Mouse (Mus musculus) stomach, embryonic 16.5 days (tissue): ENCODE data around the gene Dnajc5. TPM values are rescaled to one million over a fixed set of nuclear protein-coding genes. Genes with fewer than 3 reads are reported as not detected.

Source experiments
- ATAC-seq: fragments of 200-750 bp; cut with Nextera tagmentation; 2 replicates; pipeline ENCODE4 v1.8.0; 2017; ENCODE audit warnings: moderate number of reproducible peaks, moderate TSS enrichment; ENCODE audit not compliant: insufficient read depth, low FRiP score
- H3K27ac ChIP-seq: fragments of 300-500 bp; sonication (generic); 2 replicates; pipeline ENCODE4 v1.5.1; 2014; ENCODE audit warnings: low read length
- H3K27me3 ChIP-seq: fragments of 300-500 bp; sonication (generic); 2 replicates; pipeline ENCODE4 v1.6.1; 2014; ENCODE audit warnings: low read length, control low read depth, mixed read lengths; ENCODE audit not compliant: control insufficient read depth, insufficient read depth
- H3K36me3 ChIP-seq: fragments of 300-500 bp; sonication (generic); 2 replicates; pipeline ENCODE4 v1.6.1; 2014; ENCODE audit warnings: low read length; ENCODE audit not compliant: control insufficient read depth, insufficient read depth
- H3K4me1 ChIP-seq: fragments of 300-500 bp; sonication (generic); 2 replicates; pipeline ENCODE4 v1.6.1; 2014; ENCODE audit warnings: low read length, control low read depth, mixed read lengths; ENCODE audit not compliant: control insufficient read depth, insufficient read depth
- H3K4me2 ChIP-seq: fragments of 300-500 bp; sonication (generic); 2 replicates; pipeline ENCODE4 v1.6.1; 2014; ENCODE audit warnings: low read depth, low read length, mixed read lengths
- H3K4me3 ChIP-seq: fragments of 300-500 bp; sonication (generic); replicated peaks from 2 replicates; pipeline ENCODE4 v1.5.1; 2014; ENCODE audit warnings: mild to moderate bottlenecking, low read length
- H3K9ac ChIP-seq: fragments of 300-500 bp; sonication (generic); 2 replicates; pipeline ENCODE4 v1.6.1; 2014; ENCODE audit warnings: low read length
- H3K9me3 ChIP-seq: fragments of 300-500 bp; sonication (generic); replicated peaks from 2 replicates; pipeline ENCODE4 v1.6.1; 2016; ENCODE audit warnings: low read length, control low read depth; ENCODE audit not compliant: control insufficient read depth
- WGBS: fragments of 180-500 bp; shearing (Covaris S2); extraction: QIAGEN DNeasy Blood & Tissue Kit; methylation state at CpG from one replicate; pipeline ENCODE4 v1.1.7; 2014; 5-methylcytosine and 5-hydroxymethylcytosine counted together
- polyA plus RNA-seq: library from polyadenylated mRNA; unstranded; fragments of >200 nt; fragmentation: Nextera tagmentation; extraction: Ambion mirVana; gene quantifications from 2 replicates; pipeline ENCODE4 v1.2.1, GENCODE M21; 2015

Gene Dnajc5
- polyA plus RNA-seq, 1 experiment from 2014 or later: 77.5 TPM

GRCm38 (mm10) chr2:181553772-181554171 lies 33.5 kb downstream of the Dnajc5 start:
- Histone ChIP-seq H3K9me3 (no peaks in the 10 kb centered on the region), H3K4me1 (no peaks in the 10 kb centered on the region), H3K9ac (no peak overlapping the region), H3K4me3 (no peak overlapping the region), H3K36me3 (peaks cover 20% of the 10 kb centered on the region), H3K4me2 (no peak overlapping the region), H3K27me3 (no peaks in the 10 kb centered on the region), H3K27ac (no peak overlapping the region)
- ATAC-seq: no peak

- WGBS: 84% methylated on average over 3 of the region's 3 CpGs
- H3K4me3 ChIP-seq: no peak overlapping the region
Observed at GRCm38 (mm10) chr2:181567338-181567737, 47.1 kb downstream of the Dnajc5 start.

GRCm38 (mm10) chr2:181568272-181569008 lies 48.2 kb downstream of the Dnajc5 start:
- WGBS: 71% methylated on average over 7 of the region's 7 CpGs

More at GRCm38 (mm10) chr2:181567338-181567737, 47.1 kb downstream of the Dnajc5 start:
- Histone ChIP-seq H3K27ac (no peak overlapping the region), H3K4me2 (no peak overlapping the region), H3K36me3 (no peaks in the 10 kb centered on the region), H3K9ac (no peak overlapping the region), H3K4me1 (no peaks in the 10 kb centered on the region), H3K9me3 (no peaks in the 10 kb centered on the region), H3K27me3 (no peaks in the 10 kb centered on the region)
- ATAC-seq: no peak

GRCm38 (mm10) chr2:181569856-181570255 lies 49.6 kb downstream of the Dnajc5 start:
- Histone ChIP-seq H3K9ac (no peak overlapping the region), H3K9me3 (no peaks in the 10 kb centered on the region), H3K36me3 (peaks cover 7% of the 10 kb centered on the region; the same call in 1 of the 2 replicates), H3K27ac (no peak overlapping the region), H3K4me1 (no peaks in the 10 kb centered on the region), H3K4me3 (no peak overlapping the region), H3K27me3 (no peaks in the 10 kb centered on the region), H3K4me2 (no peak overlapping the region)
- no peak for ATAC-seq
- 92% methylated on average over 10 of the region's 10 CpGs for WGBS

More at GRCm38 (mm10) chr2:181568272-181569008, 48.2 kb downstream of the Dnajc5 start:
- H3K27me3 ChIP-seq: no peaks in the 10 kb centered on the region
- no peak overlapping the region for H3K4me2 ChIP-seq
- no peaks in the 10 kb centered on the region for H3K9me3 ChIP-seq
- no peak overlapping the region for H3K4me3 ChIP-seq
- peaks cover 7% of the 10 kb centered on the region; the same call in 1 of the 2 replicates for H3K36me3 ChIP-seq
- H3K27ac ChIP-seq: no peak overlapping the region
- no peaks in the 10 kb centered on the region for H3K4me1 ChIP-seq
- no peak overlapping the region for H3K9ac ChIP-seq
- no peak for ATAC-seq

GRCm38 (mm10) chr2:181570375-181570774 lies 50.1 kb downstream of the Dnajc5 start:
- 87% methylated on average over 8 of the region's 8 CpGs for WGBS
- Histone ChIP-seq H3K27ac (no peak overlapping the region), H3K27me3 (no peaks in the 10 kb centered on the region), H3K9ac (no peak overlapping the region), H3K9me3 (no peaks in the 10 kb centered on the region), H3K36me3 (peaks cover 7% of the 10 kb centered on the region; the same call in 1 of the 2 replicates), H3K4me1 (no peaks in the 10 kb centered on the region), H3K4me3 (no peak overlapping the region), H3K4me2 (no peak overlapping the region)
- ATAC-seq: no peak

DNA sequence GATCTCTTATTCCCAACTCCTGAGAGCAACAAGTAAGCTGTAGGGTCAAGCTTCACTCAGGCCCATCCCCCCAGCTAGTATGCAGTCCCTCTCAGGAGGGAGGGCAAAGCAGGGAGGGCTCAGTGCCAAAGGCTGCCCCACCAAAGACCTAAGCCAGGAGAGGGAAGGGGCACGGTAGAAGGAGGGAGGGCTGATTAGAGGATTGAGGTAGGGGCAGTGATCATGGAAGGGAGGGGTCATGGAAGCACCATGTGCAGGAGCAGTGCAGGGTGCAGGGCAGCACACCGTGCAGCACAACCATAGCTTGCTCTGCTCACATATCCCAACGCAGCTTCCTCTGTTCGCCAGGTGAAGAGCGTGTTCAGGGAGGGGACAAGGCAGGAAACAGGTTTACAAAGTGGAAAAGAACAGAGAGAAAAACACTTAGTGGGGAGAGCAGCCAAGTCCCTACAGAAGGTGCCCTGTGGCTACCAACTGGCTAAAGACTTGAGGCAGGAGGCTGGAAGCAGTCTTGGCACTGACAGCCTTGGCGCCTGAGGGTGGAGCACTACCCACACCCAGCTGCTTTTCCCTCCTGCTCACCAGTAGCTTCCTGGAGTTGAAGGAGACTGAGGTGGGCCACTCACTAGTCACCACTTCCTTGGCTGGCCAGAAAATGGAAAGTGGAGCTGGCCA lies 50.8 kb downstream of the Dnajc5 start:
- peaks cover 7% of the 10 kb centered on the region; the same call in 1 of the 2 replicates for H3K36me3 ChIP-seq
- H3K4me2 ChIP-seq: no peak overlapping the region
- no peaks in the 10 kb centered on the region for H3K4me1 ChIP-seq
- no peaks in the 10 kb centered on the region for H3K27me3 ChIP-seq
- no peak for ATAC-seq
- H3K9me3 ChIP-seq: no peaks in the 10 kb centered on the region
- WGBS: 56% methylated on average over 6 of the region's 6 CpGs
- no peak overlapping the region for H3K27ac ChIP-seq
- H3K9ac ChIP-seq: no peak overlapping the region
- no peak overlapping the region for H3K4me3 ChIP-seq

DNA sequence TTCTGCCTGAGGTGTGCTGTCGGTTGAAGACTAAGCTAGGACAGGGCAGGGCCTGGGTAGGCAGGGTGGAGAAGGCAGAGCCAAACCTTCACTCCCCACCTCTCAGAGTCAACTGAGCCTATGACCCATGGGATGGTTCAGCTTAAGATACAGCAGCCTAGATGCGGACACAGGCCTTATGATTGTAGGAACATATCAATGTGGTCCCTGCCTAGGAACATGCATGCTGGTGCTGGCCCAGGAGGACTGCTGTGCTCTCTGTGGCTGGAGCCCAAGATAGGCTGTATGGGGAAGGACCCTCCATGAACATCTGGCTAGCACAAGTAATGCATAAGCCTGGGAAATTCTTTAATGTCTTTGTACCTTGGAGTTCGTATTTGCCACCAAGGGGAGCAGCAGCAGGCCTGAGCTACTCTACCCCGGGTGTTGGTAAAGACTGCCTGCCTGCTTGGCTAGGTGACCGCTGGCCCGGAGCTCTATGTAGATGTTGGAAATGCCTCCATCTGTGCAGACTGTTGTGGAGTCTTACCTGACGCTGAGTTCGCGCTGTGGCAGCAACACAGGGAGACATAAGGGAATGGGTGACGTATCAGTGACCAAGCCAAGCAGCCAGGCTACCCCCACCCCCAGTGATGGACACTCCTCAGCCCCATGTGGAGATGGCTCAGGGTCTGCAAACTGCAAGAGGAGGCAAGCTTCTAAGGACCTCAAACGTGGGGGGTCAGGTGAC lies 51.8 kb downstream of the Dnajc5 start:
- H3K9me3 ChIP-seq: no peaks in the 10 kb centered on the region

GRCm38 (mm10) chr2:181572921-181573920 lies 52.9 kb downstream of the Dnajc5 start:
- 94% methylated on average over 15 of the region's 15 CpGs for WGBS
- Histone ChIP-seq H3K36me3 (peaks cover 7% of the 10 kb centered on the region; the same call in 1 of the 2 replicates), H3K4me2 (no peak overlapping the region), H3K4me3 (no peak overlapping the region), H3K27ac (no peak overlapping the region), H3K27me3 (no peaks in the 10 kb centered on the region), H3K9ac (no peak overlapping the region), H3K9me3 (no peaks in the 10 kb centered on the region), H3K4me1 (peaks cover 5% of the 10 kb centered on the region)
- no peak for ATAC-seq

More for the DNA sequence above, 51.8 kb downstream of the Dnajc5 start:
- no peak overlapping the region for H3K27ac ChIP-seq
- H3K9ac ChIP-seq: no peak overlapping the region
- 89% methylated on average over 11 of the region's 11 CpGs for WGBS
- no peak for ATAC-seq
- no peaks in the 10 kb centered on the region for H3K27me3 ChIP-seq
- no peak overlapping the region for H3K4me2 ChIP-seq
- no peaks in the 10 kb centered on the region for H3K4me1 ChIP-seq
- H3K4me3 ChIP-seq: no peak overlapping the region
- H3K36me3 ChIP-seq: peaks cover 7% of the 10 kb centered on the region; the same call in 1 of the 2 replicates
